Mouse (Mus musculus) olfactory bulb, adult 2 months (tissue): Measurements from ENCODE around the gene Foxp1.

Source experiments
- CTCF ChIP-seq: fragments of 200-500 bp; IDR thresholded peaks from 2 replicates; pipeline ENCODE4 v1.5.1; 2012; ENCODE audit warnings: low read depth, mild to moderate bottlenecking, low read length, moderate library complexity; ENCODE audit not compliant: insufficient read depth
- POLR2A ChIP-seq: fragments of 200-500 bp; IDR thresholded peaks from 2 replicates; pipeline ENCODE4 v1.6.1; 2012; ENCODE audit warnings: mild to moderate bottlenecking, low read depth, low read length, moderate library complexity; ENCODE audit not compliant: insufficient read depth

- TF ChIP-seq CTCF (no peak), POLR2A (no peak)
Measured at GRCm38 (mm10) chr6:99212461-99212860, 310.1 kb downstream of the Foxp1 start.
